Mouse (Mus musculus) ovary, postnatal 14 days (tissue): ENCODE results near the gene Rerg.

Experiments used
- DNase-seq: peaks from one replicate; pipeline ENCODE4 v3.0.0; 2022; ENCODE audit warnings: low spot score

The Rerg gene

DNA sequence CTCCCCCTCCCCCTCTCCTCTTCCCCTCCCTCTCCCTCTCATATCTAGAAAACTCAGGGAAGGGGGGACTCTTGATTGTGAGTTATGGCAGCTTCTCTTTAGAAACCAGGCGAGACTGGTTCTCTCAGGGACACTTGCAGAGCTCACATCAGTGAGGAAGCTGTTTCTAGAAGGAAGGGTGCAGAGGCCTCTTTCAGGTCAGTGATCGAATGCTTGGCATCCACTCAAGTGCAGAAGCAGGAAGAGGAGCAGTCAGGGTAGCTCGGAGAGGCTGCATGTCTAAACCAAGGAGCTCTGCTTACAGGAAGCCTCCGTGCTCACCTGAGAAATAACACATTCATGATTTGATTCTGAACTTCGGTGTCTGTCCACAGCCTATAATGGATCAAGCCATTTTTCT lies 159.1 kb downstream of the Rerg start:
- no peak for DNase-seq
